Mouse (Mus musculus) thymus, adult 2 months (tissue): Measurements from ENCODE around the gene Six3. TPM values are rescaled to one million over a fixed set of nuclear protein-coding genes. Genes with fewer than 3 reads are reported as not detected.

Experiments
- DNase-seq: peaks from one replicate; pipeline ENCODE4 v3.0.0; 2021
- H3K27ac ChIP-seq: fragments of 200-500 bp; 2 replicates; pipeline ENCODE4 v1.5.1; 2012; ENCODE audit warnings: low read length, control low read depth; ENCODE audit not compliant: control insufficient read depth, insufficient read depth
- H3K27me3 ChIP-seq: fragments of 200-500 bp; 2 replicates; pipeline ENCODE4 v1.6.1; 2012; ENCODE audit warnings: mild to moderate bottlenecking, low read length, moderate library complexity, mixed read lengths; ENCODE audit not compliant: control insufficient read depth, insufficient read depth
- H3K36me3 ChIP-seq: fragments of 200-500 bp; 2 replicates; pipeline ENCODE4 v1.6.1; 2012; ENCODE audit warnings: mild to moderate bottlenecking, low read length, moderate library complexity; ENCODE audit not compliant: control insufficient read depth, insufficient read depth
- H3K4me1 ChIP-seq: fragments of 200-500 bp; replicated peaks from 2 replicates; pipeline ENCODE4 v1.6.1; 2012; ENCODE audit warnings: low read length; ENCODE audit not compliant: control insufficient read depth, insufficient read depth
- H3K4me3 ChIP-seq: fragments of 200-500 bp; 2 replicates; pipeline ENCODE4 v1.5.1; 2012; ENCODE audit warnings: mild to moderate bottlenecking, low read length, control low read depth, moderate library complexity; ENCODE audit not compliant: control insufficient read depth, insufficient read depth
- CTCF ChIP-seq: fragments of 200-500 bp; IDR thresholded peaks from 2 replicates; pipeline ENCODE4 v1.5.1; 2012; ENCODE audit warnings: mild to moderate bottlenecking, control low read depth, low read length, moderate library complexity, borderline replicate concordance; ENCODE audit not compliant: control insufficient read depth, poor library complexity, insufficient read depth; ENCODE audit errors: extremely low read depth
- POLR2A ChIP-seq: fragments of 200-500 bp; IDR thresholded peaks from 2 replicates; pipeline ENCODE4 v1.6.1; 2012; ENCODE audit warnings: mild to moderate bottlenecking, low read length, control low read depth, moderate library complexity; ENCODE audit not compliant: control insufficient read depth, poor library complexity, insufficient read depth; ENCODE audit errors: extremely low read depth
- WGBS: fragments of 180-500 bp; shearing (Covaris S2); methylation state at CpG from one replicate; pipeline ENCODE4 v1.1.7; 2018; 5-methylcytosine and 5-hydroxymethylcytosine counted together
- polyA plus RNA-seq: library from polyadenylated mRNA; depleted of rRNA; stranded (reverse); fragments of >200 nt; gene quantifications from 2 replicates; pipeline ENCODE4 v1.2.3, GENCODE M21; 2012

The Six3 gene
- polyA plus RNA-seq, 1 experiment = 0.08 TPM

- peaks cover 11% of the 10 kb centered on the region for H3K27me3 ChIP-seq
- H3K27ac ChIP-seq = no peak overlapping the region
- H3K4me3 ChIP-seq = no peak overlapping the region
- TF ChIP-seq POLR2A (no peak), CTCF (no peak)
- WGBS = 13% methylated on average over 41 of the region's 41 CpGs
- DNase-seq = no peak
- no peaks in the 10 kb centered on the region for H3K4me1 ChIP-seq
- H3K36me3 ChIP-seq = no peaks in the 10 kb centered on the region
Observed at GRCm38 (mm10) chr17:85616526-85617500, 3.4 kb downstream of the Six3 start.

DNA sequence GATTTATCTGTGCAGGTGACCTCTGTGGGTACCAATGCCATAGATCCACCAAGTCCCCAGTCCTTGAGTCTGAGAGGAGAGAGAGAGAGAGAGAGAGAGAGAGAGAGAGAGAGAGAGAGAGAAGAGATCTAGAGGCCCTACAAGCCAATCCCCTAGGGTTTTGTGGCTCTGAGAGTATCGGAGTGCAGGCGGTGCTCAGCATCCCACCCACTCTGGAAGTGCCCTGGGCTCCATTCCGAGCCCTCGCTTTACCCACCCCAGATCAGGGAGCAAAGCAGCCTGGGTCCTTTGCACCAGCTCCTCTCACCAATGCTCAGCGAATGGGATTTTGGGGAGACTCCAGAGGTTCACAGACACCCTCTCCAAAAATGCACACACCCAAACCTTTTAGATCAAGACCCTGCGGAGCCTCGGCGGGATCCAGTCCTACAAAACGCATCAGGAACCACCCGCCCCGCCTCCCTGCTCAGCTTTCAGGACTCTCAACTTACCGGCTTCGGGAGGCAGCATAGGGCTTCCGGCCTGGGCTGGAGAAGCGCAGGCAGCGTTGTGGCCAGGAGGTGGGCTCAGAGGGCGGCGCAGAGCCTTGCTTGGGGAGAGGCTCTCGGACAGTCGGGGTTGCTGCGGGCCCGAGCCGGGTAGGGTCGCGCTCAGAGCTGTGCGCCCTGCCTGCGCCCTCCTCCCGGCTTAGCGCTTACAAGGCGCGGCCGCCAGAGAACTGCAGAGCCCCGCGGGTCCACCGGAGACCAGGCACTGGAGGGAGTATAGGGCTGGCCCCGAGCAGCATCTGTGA, 4.4 kb downstream of the Six3 start:
- no peak for DNase-seq
- peaks cover 11% of the 10 kb centered on the region for H3K27me3 ChIP-seq
- no peaks in the 10 kb centered on the region for H3K4me1 ChIP-seq
- no peak overlapping the region for H3K27ac ChIP-seq
- no peak for TF ChIP-seq POLR2A
- TF ChIP-seq CTCF = no peak
- H3K36me3 ChIP-seq = no peaks in the 10 kb centered on the region
- WGBS = 4% methylated on average over 36 of the region's 36 CpGs
- no peak overlapping the region for H3K4me3 ChIP-seq

- Histone ChIP-seq H3K27me3 (peaks cover 14% of the 10 kb centered on the region), H3K27ac (no peak overlapping the region), H3K4me3 (no peak overlapping the region), H3K4me1 (no peaks in the 10 kb centered on the region), H3K36me3 (no peaks in the 10 kb centered on the region)
- WGBS = 10% methylated on average over 34 of the region's 34 CpGs
- DNase-seq = no peak
- TF ChIP-seq CTCF (no peak), POLR2A (no peak)
Observed at GRCm38 (mm10) chr17:85618359-85619112, 5.1 kb downstream of the Six3 start.

GRCm38 (mm10) chr17:85619113-85620085, 6.0 kb downstream of the Six3 start:
- H3K27me3 ChIP-seq = peaks cover 14% of the 10 kb centered on the region
- WGBS = 27% methylated on average over 20 of the region's 20 CpGs
- DNase-seq = no peak
- H3K4me1 ChIP-seq = no peaks in the 10 kb centered on the region
- no peaks in the 10 kb centered on the region for H3K36me3 ChIP-seq
- TF ChIP-seq CTCF (no peak), POLR2A (no peak)
- H3K4me3 ChIP-seq = no peak overlapping the region
- no peak overlapping the region for H3K27ac ChIP-seq

GRCm38 (mm10) chr17:85620086-85620481, 6.7 kb downstream of the Six3 start:
- no peaks in the 10 kb centered on the region for H3K4me1 ChIP-seq
- no peaks in the 10 kb centered on the region for H3K36me3 ChIP-seq
- WGBS = 21% methylated on average over 6 of the region's 6 CpGs
- no peak overlapping the region for H3K4me3 ChIP-seq
- TF ChIP-seq CTCF = no peak
- no peak for TF ChIP-seq POLR2A
- H3K27ac ChIP-seq = no peak overlapping the region
- H3K27me3 ChIP-seq = peaks cover 10% of the 10 kb centered on the region; the same call in 1 of the 2 replicates
- DNase-seq = no peak
